In genomic region chr1:107988076-107988475, GRCm38 (mm10) we compare ENCODE assay signal across 11 mouse cellular contexts.
"Had no signal": no experiment of that assay in that cellular context is flagged by ENCODE, and none has a peak within 500 bp of the region (broad histone marks: within the 10 kb centered on the region; RNA-seq: fewer than 3 reads in every experiment).

No protein-coding gene starts in this region.

- H3K27ac ChIP-seq: intestine, embryonic 15.5 days; kidney, postnatal 0 days; liver, embryonic 14.5 days had no signal

- H3K27me3 ChIP-seq: intestine, embryonic 15.5 days; megakaryocyte, embryonic 14.5 days had no signal

- H3K36me3 ChIP-seq: intestine, embryonic 15.5 days had no signal

- H3K9me3 ChIP-seq: intestine, embryonic 15.5 days; megakaryocyte, embryonic 14.5 days had no signal

- H3K4me1 ChIP-seq: intestine, embryonic 15.5 days; megakaryocyte, embryonic 14.5 days had no signal

- DNase-seq: kidney, adult 18-20 months; kidney, postnatal 36 days; lung, adult 2 months; lung, postnatal 14 days; midbrain, embryonic 14.5 days; thymus, adult 18-20 months; thymus, postnatal 36 days had no signal

- H3K4me3 ChIP-seq: intestine, embryonic 15.5 days; megakaryocyte, embryonic 14.5 days had no signal
